Mouse (Mus musculus): ENCODE measurements around the gene Phrf1. TPM values are rescaled to one million over a fixed set of nuclear protein-coding genes. Genes with fewer than 3 reads are reported as not detected.

The Phrf1 gene
- polyA plus RNA-seq (2015; fragmentation: Nextera tagmentation; extraction: Ambion mirVana): 63.0 and 67.4 TPM in 2 replicates

GRCm38 (mm10) chr7:141228279-141229067 lies at the start of gene Phrf1:
Gene Phrf1 (plus strand): TSS chr7:141228784.
- DNase-seq (ENCODE audit: low spot score): peak; percentile 93

- DNase-seq (ENCODE audit: low spot score): no peak
Observed at GRCm38 (mm10) chr7:141188194-141188593, 40.4 kb upstream of the Phrf1 start.

- no peak for DNase-seq (ENCODE audit: low spot score)
Observed at GRCm38 (mm10) chr7:141188733-141189132, 39.9 kb upstream of the Phrf1 start.

GRCm38 (mm10) chr7:141190220-141190619 lies 38.4 kb upstream of the Phrf1 start:
- no peak for DNase-seq (ENCODE audit: low spot score)

- DNase-seq (ENCODE audit: low spot score): no peak
Observed at GRCm38 (mm10) chr7:141191036-141191435, 37.5 kb upstream of the Phrf1 start.

GRCm38 (mm10) chr7:141191796-141192685 lies 36.5 kb upstream of the Phrf1 start:
- DNase-seq (ENCODE audit: low spot score): no peak

- peak; percentile 45 for DNase-seq (ENCODE audit: low spot score)
Observed at GRCm38 (mm10) chr7:141192776-141193347, 35.7 kb upstream of the Phrf1 start.

- no peak for DNase-seq (ENCODE audit: low spot score)
Observed at GRCm38 (mm10) chr7:141193348-141193856, 35.2 kb upstream of the Phrf1 start.

GRCm38 (mm10) chr7:141193948-141194347 lies 34.6 kb upstream of the Phrf1 start, which contains the start of the genes Hras and Lrrc56:
Gene Hras (minus strand): TSS chr7:141194005.
Gene Lrrc56 (plus strand): TSS chr7:141194157.
- peak; percentile 98 for DNase-seq (ENCODE audit: low spot score)

GRCm38 (mm10) chr7:141194409-141194808 lies 34.2 kb upstream of the Phrf1 start:
- DNase-seq (ENCODE audit: low spot score): no peak

GRCm38 (mm10) chr7:141194830-141195229 lies 33.8 kb upstream of the Phrf1 start:
- DNase-seq (ENCODE audit: low spot score): peak; percentile 92

GRCm38 (mm10) chr7:141195754-141196153 lies 32.8 kb upstream of the Phrf1 start:
- no peak for DNase-seq (ENCODE audit: low spot score)

- no peak for DNase-seq (ENCODE audit: low spot score)
Observed at GRCm38 (mm10) chr7:141196619-141197282, 31.8 kb upstream of the Phrf1 start.

- DNase-seq (ENCODE audit: low spot score): no peak
Observed at GRCm38 (mm10) chr7:141198121-141198520, 30.5 kb upstream of the Phrf1 start.

- no peak for DNase-seq (ENCODE audit: low spot score)
Observed at GRCm38 (mm10) chr7:141204546-141204945, 24.0 kb upstream of the Phrf1 start.

- no peak for DNase-seq (ENCODE audit: low spot score)
Observed at GRCm38 (mm10) chr7:141205504-141205903, 23.1 kb upstream of the Phrf1 start.

GRCm38 (mm10) chr7:141206182-141206937 lies 22.2 kb upstream of the Phrf1 start:
- no peak for DNase-seq (ENCODE audit: low spot score)

- DNase-seq (ENCODE audit: low spot score): no peak
Observed at GRCm38 (mm10) chr7:141209526-141209925, 19.1 kb upstream of the Phrf1 start.

GRCm38 (mm10) chr7:141210137-141210536 lies 18.4 kb upstream of the Phrf1 start:
- no peak for DNase-seq (ENCODE audit: low spot score)

GRCm38 (mm10) chr7:141210606-141211131 lies 17.9 kb upstream of the Phrf1 start:
- no peak for DNase-seq (ENCODE audit: low spot score)

Measured in thymus, postnatal 0 days (tissue).